Mouse (Mus musculus): ENCODE measurements around the gene Chrm4. TPM values are rescaled to one million over a fixed set of nuclear protein-coding genes. Genes with fewer than 3 reads are reported as not detected.
A peak's percentile ranks its signal among the peaks of the same experiment; 100 is the strongest.

Chrm4 gene
- polyA plus RNA-seq, 1 experiment, result 0.80 TPM

- 0 out of 2 replicates have a peak overlapping the region, but pooled peaks have one; percentile 2 for H3K4me3 ChIP-seq (ENCODE audit: control insufficient read depth, insufficient read depth, low read length)
- H3K4me1 ChIP-seq (replicated peaks; ENCODE audit: control insufficient read depth, insufficient read depth, low read length), result peaks cover 32% of the 10 kb centered on the region
- 10% methylated on average over 47 of the region's 50 CpGs for WGBS
- peaks cover 39% of the 10 kb centered on the region for H3K36me3 ChIP-seq (ENCODE audit: control insufficient read depth, insufficient read depth, low read length)
- DNase-seq, result no peak
- TF ChIP-seq POLR2A (IDR thresholded peaks at IDR 0.05; ENCODE audit: control insufficient read depth, extremely low read depth, insufficient read depth, low read length, poor library complexity) (no peak), CTCF (IDR thresholded peaks at IDR 0.05; ENCODE audit: borderline replicate concordance, control insufficient read depth, extremely low read depth, insufficient read depth, low read length, poor library complexity) (no peak)
- no peaks in the 10 kb centered on the region; the same call in 1 of the 2 replicates for H3K27me3 ChIP-seq (ENCODE audit: control insufficient read depth, insufficient read depth, low read length)
- H3K27ac ChIP-seq (ENCODE audit: control insufficient read depth, insufficient read depth, low read length), result no peak overlapping the region
Measured at GRCm38 (mm10) chr2:91931328-91932159, 4.5 kb downstream of the Chrm4 start.

GRCm38 (mm10) chr2:91932160-91932711 is 5.2 kb downstream of the Chrm4 start, which contains the start of gene Mdk:
Gene Mdk (minus strand): TSS chr2:91932297.
- Histone ChIP-seq H3K36me3 (ENCODE audit: control insufficient read depth, insufficient read depth, low read length) (peaks cover 46% of the 10 kb centered on the region), H3K4me3 (ENCODE audit: control insufficient read depth, insufficient read depth, low read length) (0 out of 2 replicates have a peak within 1 kb of the TSS, but pooled peaks have one; percentile 2), H3K27ac (ENCODE audit: control insufficient read depth, insufficient read depth, low read length) (no peak within 1 kb of the TSS), H3K4me1 (replicated peaks; ENCODE audit: control insufficient read depth, insufficient read depth, low read length) (peaks cover 32% of the 10 kb centered on the region), H3K27me3 (ENCODE audit: control insufficient read depth, insufficient read depth, low read length) (no peaks in the 10 kb centered on the region; the same call in 1 of the 2 replicates)
- WGBS, result 24% methylated on average over 16 of the region's 16 CpGs
- no peak for TF ChIP-seq CTCF (IDR thresholded peaks at IDR 0.05; ENCODE audit: borderline replicate concordance, control insufficient read depth, extremely low read depth, insufficient read depth, low read length, poor library complexity)
- no peak for TF ChIP-seq POLR2A (IDR thresholded peaks at IDR 0.05; ENCODE audit: control insufficient read depth, extremely low read depth, insufficient read depth, low read length, poor library complexity)
- no peak for DNase-seq

- TF ChIP-seq CTCF (IDR thresholded peaks at IDR 0.05; ENCODE audit: borderline replicate concordance, control insufficient read depth, extremely low read depth, insufficient read depth, low read length, poor library complexity) (no peak), POLR2A (IDR thresholded peaks at IDR 0.05; ENCODE audit: control insufficient read depth, extremely low read depth, insufficient read depth, low read length, poor library complexity) (no peak)
- Histone ChIP-seq H3K27me3 (ENCODE audit: control insufficient read depth, insufficient read depth, low read length) (no peaks in the 10 kb centered on the region; the same call in 1 of the 2 replicates), H3K4me3 (ENCODE audit: control insufficient read depth, insufficient read depth, low read length) (no peak overlapping the region), H3K36me3 (ENCODE audit: control insufficient read depth, insufficient read depth, low read length) (peaks cover 52% of the 10 kb centered on the region), H3K27ac (ENCODE audit: control insufficient read depth, insufficient read depth, low read length) (no peak overlapping the region), H3K4me1 (replicated peaks; ENCODE audit: control insufficient read depth, insufficient read depth, low read length) (peaks cover 32% of the 10 kb centered on the region)
- DNase-seq, result no peak
- WGBS, result 68% methylated on average over 6 of the region's 6 CpGs
Measured at GRCm38 (mm10) chr2:91932737-91933350, 5.8 kb downstream of the Chrm4 start.

- DNase-seq, result no peak
- Histone ChIP-seq H3K4me3 (ENCODE audit: control insufficient read depth, insufficient read depth, low read length) (no peak overlapping the region), H3K27me3 (ENCODE audit: control insufficient read depth, insufficient read depth, low read length) (no peaks in the 10 kb centered on the region; the same call in 1 of the 2 replicates), H3K4me1 (replicated peaks; ENCODE audit: control insufficient read depth, insufficient read depth, low read length) (peaks cover 28% of the 10 kb centered on the region), H3K36me3 (ENCODE audit: control insufficient read depth, insufficient read depth, low read length) (peaks cover 58% of the 10 kb centered on the region), H3K27ac (ENCODE audit: control insufficient read depth, insufficient read depth, low read length) (no peak overlapping the region)
- 96% methylated on average over 9 of the region's 9 CpGs for WGBS
- no peak for TF ChIP-seq CTCF (IDR thresholded peaks at IDR 0.05; ENCODE audit: borderline replicate concordance, control insufficient read depth, extremely low read depth, insufficient read depth, low read length, poor library complexity)
- TF ChIP-seq POLR2A (IDR thresholded peaks at IDR 0.05; ENCODE audit: control insufficient read depth, extremely low read depth, insufficient read depth, low read length, poor library complexity), result no peak
Measured at GRCm38 (mm10) chr2:91933471-91933870, 6.4 kb downstream of the Chrm4 start.

- TF ChIP-seq POLR2A (IDR thresholded peaks at IDR 0.05; ENCODE audit: control insufficient read depth, extremely low read depth, insufficient read depth, low read length, poor library complexity), result no peak
- no peak for TF ChIP-seq CTCF (IDR thresholded peaks at IDR 0.05; ENCODE audit: borderline replicate concordance, control insufficient read depth, extremely low read depth, insufficient read depth, low read length, poor library complexity)
- no peak overlapping the region for H3K27ac ChIP-seq (ENCODE audit: control insufficient read depth, insufficient read depth, low read length)
- 78% methylated on average over 8 of the region's 8 CpGs for WGBS
- H3K27me3 ChIP-seq (ENCODE audit: control insufficient read depth, insufficient read depth, low read length), result no peaks in the 10 kb centered on the region; the same call in 1 of the 2 replicates
- H3K4me3 ChIP-seq (ENCODE audit: control insufficient read depth, insufficient read depth, low read length), result no peak overlapping the region
- no peak for DNase-seq
- peaks cover 64% of the 10 kb centered on the region for H3K36me3 ChIP-seq (ENCODE audit: control insufficient read depth, insufficient read depth, low read length)
- peaks cover 28% of the 10 kb centered on the region for H3K4me1 ChIP-seq (replicated peaks; ENCODE audit: control insufficient read depth, insufficient read depth, low read length)
Measured at GRCm38 (mm10) chr2:91934016-91934415, 7.0 kb downstream of the Chrm4 start.

GRCm38 (mm10) chr2:91934826-91935525 is 7.9 kb downstream of the Chrm4 start:
- WGBS, result 96% methylated on average over 9 of the region's 9 CpGs
- Histone ChIP-seq H3K27me3 (ENCODE audit: control insufficient read depth, insufficient read depth, low read length) (no peaks in the 10 kb centered on the region; the same call in 1 of the 2 replicates), H3K36me3 (ENCODE audit: control insufficient read depth, insufficient read depth, low read length) (peaks cover 73% of the 10 kb centered on the region), H3K27ac (ENCODE audit: control insufficient read depth, insufficient read depth, low read length) (no peak overlapping the region), H3K4me3 (ENCODE audit: control insufficient read depth, insufficient read depth, low read length) (no peak overlapping the region), H3K4me1 (replicated peaks; ENCODE audit: control insufficient read depth, insufficient read depth, low read length) (peaks cover 28% of the 10 kb centered on the region)
- DNase-seq, result no peak
- TF ChIP-seq CTCF (IDR thresholded peaks at IDR 0.05; ENCODE audit: borderline replicate concordance, control insufficient read depth, extremely low read depth, insufficient read depth, low read length, poor library complexity) (no peak), POLR2A (IDR thresholded peaks at IDR 0.05; ENCODE audit: control insufficient read depth, extremely low read depth, insufficient read depth, low read length, poor library complexity) (no peak)
